Mouse (Mus musculus) hindbrain, embryonic 14.5 days (tissue): ENCODE data around the gene Nav1. TPM values are rescaled to one million over a fixed set of nuclear protein-coding genes. Genes with fewer than 3 reads are reported as not detected.

Experiments used
- microRNA-seq: library from miRNA; unstranded; fragments of <30 nt; microRNA quantifications from one replicate; pipeline ENCODE4, GENCODE M21; 2016
- polyA plus RNA-seq: library from polyadenylated mRNA; unstranded; fragments of >200 nt; fragmentation: Nextera tagmentation; extraction: Ambion mirVana; gene quantifications from 2 replicates; pipeline ENCODE4 v1.2.1, GENCODE M21; 2014

The Nav1 gene
- polyA plus RNA-seq, 1 experiment from 2014 or later: 60.2 TPM

Small RNAs within 50 kb of the gene (microRNA-seq; reads per million reads assigned to microRNA genes)
- 1.1 reads per million for gene Mir1231

Other genes with a start within 250 kb of the Nav1 start
- gene Shisa4, start 232.1 kb downstream of the Nav1 start, polyA plus RNA-seq: 65.6 and 79.8 TPM in 2 replicates
- 115 and 118 TPM in 2 replicates for gene Ipo9, start 176.8 kb downstream of the Nav1 start, polyA plus RNA-seq
- 21.7 and 22.1 TPM in 2 replicates for gene Csrp1, start 112.8 kb upstream of the Nav1 start, polyA plus RNA-seq
- 38.5 and 38.7 TPM in 2 replicates for gene Phlda3, start 158.8 kb upstream of the Nav1 start, polyA plus RNA-seq
- 0.47 and 1.7 TPM in 2 replicates for gene Tnni1, start 172.1 kb upstream of the Nav1 start, polyA plus RNA-seq
- 0.23 and 0.51 TPM in 2 replicates for gene Lad1, start 211.3 kb upstream of the Nav1 start, polyA plus RNA-seq
- 0.39 and 0.70 TPM in 2 replicates for gene Tnnt2, start 229.1 kb upstream of the Nav1 start, polyA plus RNA-seq